Mouse (Mus musculus) G1E (cell line): ENCODE measurements around the gene Tuft1. TPM values are rescaled to one million over a fixed set of nuclear protein-coding genes. Genes with fewer than 3 reads are reported as not detected.

ENCODE experiments used
- ATAC-seq: 2 replicates; pipeline ENCODE4 v1.8.0; 2016; ENCODE audit warnings: mild to moderate bottlenecking; ENCODE audit not compliant: insufficient number of reproducible peaks, poor library complexity, low FRiP score, severe bottlenecking; ENCODE audit errors: extremely low read depth
- DNase-seq: peaks from one replicate; pipeline ENCODE4 v3.0.0; 2012; ENCODE audit warnings: low spot score
- H3K27me3 ChIP-seq: 2 replicates; pipeline ENCODE4 v1.6.1; 2012; ENCODE audit warnings: mild to moderate bottlenecking, low read length, inconsistent platforms; ENCODE audit not compliant: insufficient read depth
- H3K36me3 ChIP-seq: replicated peaks from 2 replicates; pipeline ENCODE3; 2012; ENCODE audit warnings: mild to moderate bottlenecking, inconsistent platforms
- H3K4me1 ChIP-seq: 2 replicates; pipeline ENCODE4 v1.6.1; 2012; ENCODE audit warnings: low read depth, low read length, inconsistent platforms, mixed read lengths; ENCODE audit not compliant: insufficient read depth
- H3K4me3 ChIP-seq: 2 replicates; pipeline ENCODE4 v1.5.1; 2012; ENCODE audit warnings: low read depth, mild to moderate bottlenecking, inconsistent platforms, low read length, moderate library complexity, mixed read lengths
- H3K9me3 ChIP-seq: replicated peaks from 2 replicates; pipeline ENCODE4 v1.6.1; 2012; ENCODE audit warnings: inconsistent platforms
- CTCF ChIP-seq: IDR thresholded peaks from 2 replicates; pipeline ENCODE4 v1.5.1; 2012; ENCODE audit warnings: low read depth, low read length, inconsistent platforms, mixed read lengths
- GATA1 ChIP-seq: IDR thresholded peaks from 2 replicates; pipeline ENCODE4 v1.6.1; 2012; ENCODE audit warnings: borderline replicate concordance, low read length, inconsistent platforms, mixed read lengths
- GATA2 ChIP-seq: IDR thresholded peaks from 2 replicates; pipeline ENCODE4 v1.6.1; 2012; ENCODE audit warnings: low read depth, low read length, inconsistent platforms, borderline replicate concordance
- POLR2AphosphoS5 ChIP-seq: IDR thresholded peaks from 2 replicates; pipeline ENCODE4 v1.6.1; 2012; ENCODE audit warnings: low read depth, low read length, inconsistent platforms; ENCODE audit not compliant: insufficient replicate concordance
- TAL1 ChIP-seq: conservative IDR thresholded peaks from 2 replicates; pipeline ENCODE4 v1.6.1; 2012; ENCODE audit warnings: low read depth, low read length, inconsistent platforms, mixed read lengths
- polyA plus RNA-seq: library from polyadenylated mRNA; stranded (reverse); fragments of >175 nt; gene quantifications from 2 replicates; pipeline ENCODE4 v1.2.3, GENCODE M21; 2012
- total RNA-seq, 2 experiments: library from RNA; stranded (forward) in 1 of 2; stranded (reverse) in 1 of 2; fragments of 200-1000 nt in 1 of 2; fragments of >200 nt in 1 of 2; fragmentation: Nextera tagmentation in 1 of 2; gene quantifications; 2 replicates each; pipeline ENCODE4 v1.2.3; 2014 to 2017

The Tuft1 gene
- total and polyA plus RNA-seq, 3 experiments, result 4.1 to 14.7 (median 6.8) TPM

GRCm38 (mm10) chr3:94567242-94567641, 91.4 kb downstream of the Tuft1 start:
- peaks cover 29% of the 10 kb centered on the region for H3K36me3 ChIP-seq
- H3K9me3 ChIP-seq, result no peaks in the 10 kb centered on the region
- H3K27me3 ChIP-seq, result no peaks in the 10 kb centered on the region
- DNase-seq (no peak), ATAC-seq (no peak)
- no peak for TF ChIP-seq GATA1
- TF ChIP-seq POLR2AphosphoS5, result no peak
- no peak for TF ChIP-seq GATA2
- no peak for TF ChIP-seq TAL1
- no peak for TF ChIP-seq CTCF
- H3K4me1 ChIP-seq, result peaks cover 6% of the 10 kb centered on the region; the same call in 1 of the 2 replicates
- H3K4me3 ChIP-seq, result no peak overlapping the region

GRCm38 (mm10) chr3:94565557-94565956, 93.1 kb downstream of the Tuft1 start:
- ATAC-seq (no peak), DNase-seq (no peak)
- H3K36me3 ChIP-seq, result peaks cover 34% of the 10 kb centered on the region
- no peaks in the 10 kb centered on the region for H3K27me3 ChIP-seq
- peaks cover 6% of the 10 kb centered on the region; the same call in 1 of the 2 replicates for H3K4me1 ChIP-seq
- no peak overlapping the region for H3K4me3 ChIP-seq
- TF ChIP-seq GATA2, result no peak
- TF ChIP-seq TAL1, result no peak
- TF ChIP-seq GATA1, result no peak
- TF ChIP-seq CTCF, result no peak
- no peak for TF ChIP-seq POLR2AphosphoS5
- H3K9me3 ChIP-seq, result no peaks in the 10 kb centered on the region

- Histone ChIP-seq H3K27me3 (no peaks in the 10 kb centered on the region), H3K36me3 (peaks cover 36% of the 10 kb centered on the region), H3K4me1 (peaks cover 6% of the 10 kb centered on the region; the same call in 1 of the 2 replicates), H3K9me3 (no peaks in the 10 kb centered on the region), H3K4me3 (no peak overlapping the region)
- ATAC-seq (no peak), DNase-seq (no peak)
- TF ChIP-seq POLR2AphosphoS5 (no peak), TAL1 (no peak), GATA1 (no peak), GATA2 (no peak), CTCF (no peak)
These were observed 93.5 kb downstream of the Tuft1 start for GRCm38 (mm10) chr3:94565127-94565526.

GRCm38 (mm10) chr3:94564356-94565010, 94.2 kb downstream of the Tuft1 start:
- DNase-seq (no peak), ATAC-seq (no peak)
- no peaks in the 10 kb centered on the region for H3K27me3 ChIP-seq
- H3K4me3 ChIP-seq, result no peak overlapping the region
- H3K4me1 ChIP-seq, result peaks cover 6% of the 10 kb centered on the region; the same call in 1 of the 2 replicates
- H3K36me3 ChIP-seq, result peaks cover 40% of the 10 kb centered on the region
- TF ChIP-seq POLR2AphosphoS5 (no peak), GATA2 (no peak), TAL1 (no peak), GATA1 (no peak)
- no peaks in the 10 kb centered on the region for H3K9me3 ChIP-seq

GRCm38 (mm10) chr3:94563163-94563562, 95.5 kb downstream of the Tuft1 start:
- Histone ChIP-seq H3K9me3 (no peaks in the 10 kb centered on the region), H3K36me3 (peaks cover 47% of the 10 kb centered on the region), H3K4me3 (no peak overlapping the region), H3K27me3 (no peaks in the 10 kb centered on the region), H3K4me1 (peaks cover 4% of the 10 kb centered on the region; the same call in 1 of the 2 replicates)
- TF ChIP-seq CTCF (no peak), GATA2 (no peak), GATA1 (no peak), POLR2AphosphoS5 (no peak), TAL1 (no peak)
- ATAC-seq (no peak), DNase-seq (no peak)

Other genes starting within 250 kb of the Tuft1 start
- gene Tdrkh, start 245.6 kb downstream of the Tuft1 start, total RNA-seq (2014; fragmentation: Nextera tagmentation), result not detected in 2 replicates
- gene Tdrkh, start 245.6 kb downstream of the Tuft1 start, total RNA-seq (2017), result 0.12 and 0.22 TPM in 2 replicates
- not detected in 2 replicates for gene Tdrkh, start 245.6 kb downstream of the Tuft1 start, polyA plus RNA-seq
- gene Mrpl9, start 215.6 kb downstream of the Tuft1 start, total RNA-seq (2014; fragmentation: Nextera tagmentation), result 62.2 and 67.1 TPM in 2 replicates
- 105 and 108 TPM in 2 replicates for gene Mrpl9, start 215.6 kb downstream of the Tuft1 start, total RNA-seq (2017)
- gene Mrpl9, start 215.6 kb downstream of the Tuft1 start, polyA plus RNA-seq, result 89.5 and 105 TPM in 2 replicates
- not detected in 2 replicates for gene Oaz3, start 215.0 kb downstream of the Tuft1 start, total RNA-seq (2014; fragmentation: Nextera tagmentation)
- 0.17 and 0.49 TPM in 2 replicates for gene Oaz3, start 215.0 kb downstream of the Tuft1 start, total RNA-seq (2017)
- not detected in 2 replicates for gene Oaz3, start 215.0 kb downstream of the Tuft1 start, polyA plus RNA-seq
- not detected in 2 replicates for gene Celf3, start 180.6 kb downstream of the Tuft1 start, total RNA-seq (2014; fragmentation: Nextera tagmentation)
- gene Celf3, start 180.6 kb downstream of the Tuft1 start, total RNA-seq (2017), result 0.17 TPM in 1 of 2 replicates, not detected in the other
- gene Celf3, start 180.6 kb downstream of the Tuft1 start, polyA plus RNA-seq, result not detected in 2 replicates
- not detected in 2 replicates for gene Riiad1, start 178.5 kb downstream of the Tuft1 start, total RNA-seq (2014; fragmentation: Nextera tagmentation)
- not detected in 2 replicates for gene Riiad1, start 178.5 kb downstream of the Tuft1 start, total RNA-seq (2017)
- gene Riiad1, start 178.5 kb downstream of the Tuft1 start, polyA plus RNA-seq, result not detected in 2 replicates
- 38.8 and 42.0 TPM in 2 replicates for gene Snx27, start 76.2 kb downstream of the Tuft1 start, total RNA-seq (2014; fragmentation: Nextera tagmentation)
- 23.2 and 26.9 TPM in 2 replicates for gene Snx27, start 76.2 kb downstream of the Tuft1 start, total RNA-seq (2017)
- 10.5 and 10.9 TPM in 2 replicates for gene Snx27, start 76.2 kb downstream of the Tuft1 start, polyA plus RNA-seq
- not detected in 2 replicates for gene Gm10972, start 15.8 kb downstream of the Tuft1 start, total RNA-seq (2014; fragmentation: Nextera tagmentation)
- not detected in 2 replicates for gene Gm10972, start 15.8 kb downstream of the Tuft1 start, total RNA-seq (2017)
- gene Gm10972, start 15.8 kb downstream of the Tuft1 start, polyA plus RNA-seq, result not detected in 2 replicates
- gene Selenbp2, start 34.7 kb upstream of the Tuft1 start, total RNA-seq (2014; fragmentation: Nextera tagmentation), result 7.9 and 11.2 TPM in 2 replicates
- gene Selenbp2, start 34.7 kb upstream of the Tuft1 start, total RNA-seq (2017), result 41.5 and 58.9 TPM in 2 replicates
- gene Selenbp2, start 34.7 kb upstream of the Tuft1 start, polyA plus RNA-seq, result 3.2 and 3.5 TPM in 2 replicates
- not detected in 2 replicates for gene Cgn, start 127.6 kb upstream of the Tuft1 start, total RNA-seq (2014; fragmentation: Nextera tagmentation)
- gene Cgn, start 127.6 kb upstream of the Tuft1 start, total RNA-seq (2017), result 0.11 and 0.12 TPM in 2 replicates
- 0.01 TPM in 1 of 2 replicates, not detected in the other for gene Cgn, start 127.6 kb upstream of the Tuft1 start, polyA plus RNA-seq
- gene Pogz, start 178.7 kb upstream of the Tuft1 start, total RNA-seq (2014; fragmentation: Nextera tagmentation), result 113 and 138 TPM in 2 replicates
- gene Pogz, start 178.7 kb upstream of the Tuft1 start, total RNA-seq (2017), result 19.6 and 19.8 TPM in 2 replicates
- gene Pogz, start 178.7 kb upstream of the Tuft1 start, polyA plus RNA-seq, result 124 and 147 TPM in 2 replicates
- 185 and 255 TPM in 2 replicates for gene Psmb4, start 228.1 kb upstream of the Tuft1 start, total RNA-seq (2014; fragmentation: Nextera tagmentation)
- gene Psmb4, start 228.1 kb upstream of the Tuft1 start, total RNA-seq (2017), result 408 and 449 TPM in 2 replicates
- 273 and 326 TPM in 2 replicates for gene Psmb4, start 228.1 kb upstream of the Tuft1 start, polyA plus RNA-seq